Mouse (Mus musculus): ENCODE results near the gene Psma2. TPM values are rescaled to one million over a fixed set of nuclear protein-coding genes. Genes with fewer than 3 reads are reported as not detected.

Gene Psma2
- polyA plus RNA-seq, 1 experiment from 2014 or later, result 236 TPM

DNA sequence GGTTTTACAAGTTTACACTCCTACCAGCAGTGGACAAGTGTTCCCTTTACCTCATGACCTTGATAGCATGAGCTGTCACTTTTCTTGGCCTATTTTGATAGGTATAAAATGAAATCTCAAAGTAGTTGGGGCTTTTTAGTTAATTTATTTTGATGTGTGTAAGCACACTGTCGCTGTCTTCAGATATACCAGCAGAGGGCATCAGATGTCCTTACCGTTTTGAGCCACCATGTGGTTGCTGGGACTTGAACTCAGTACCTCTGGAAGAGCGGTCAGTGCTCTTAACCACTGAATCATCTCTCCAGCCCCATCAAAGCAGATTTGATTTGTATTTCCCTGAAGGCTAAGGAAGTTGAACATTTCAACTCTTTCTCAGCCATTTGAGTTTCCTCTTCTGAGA is 75.9 kb downstream of the Psma2 start:
- Histone ChIP-seq H3K27me3 (ENCODE audit: low read depth, poor library complexity, severe bottlenecking) (no peaks in the 10 kb centered on the region), H3K9me3 (replicated peaks) (no peaks in the 10 kb centered on the region), H3K27ac (no peak overlapping the region), H3K4me3 (no peak overlapping the region), H3K4me1 (no peaks in the 10 kb centered on the region), H3K36me3 (no peaks in the 10 kb centered on the region)
- WGBS, result 69% methylated on average over 3 of the region's 3 CpGs
- no peak for DNase-seq (ENCODE audit: low spot score)

DNA sequence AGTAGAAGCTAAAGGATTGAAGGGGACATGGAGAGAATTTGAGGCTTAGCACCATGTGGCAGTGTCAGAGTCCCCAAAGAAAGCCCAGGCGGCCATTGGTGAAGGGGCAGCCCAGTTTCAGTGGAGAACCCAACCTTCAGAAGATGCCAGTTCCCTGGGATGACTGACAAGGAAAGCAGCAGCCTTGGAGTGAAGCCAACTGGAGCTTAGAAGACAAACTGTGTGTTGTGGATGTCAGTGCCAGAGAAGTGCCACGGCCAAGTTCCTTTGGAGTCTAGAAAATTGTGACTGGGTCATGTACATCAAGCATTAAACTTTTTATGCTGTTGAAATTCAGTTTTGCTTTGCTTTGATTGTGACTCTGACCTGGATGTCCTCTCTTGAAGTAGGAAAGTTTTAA is 103.8 kb downstream of the Psma2 start:
- H3K27ac ChIP-seq, result no peak overlapping the region

DNA sequence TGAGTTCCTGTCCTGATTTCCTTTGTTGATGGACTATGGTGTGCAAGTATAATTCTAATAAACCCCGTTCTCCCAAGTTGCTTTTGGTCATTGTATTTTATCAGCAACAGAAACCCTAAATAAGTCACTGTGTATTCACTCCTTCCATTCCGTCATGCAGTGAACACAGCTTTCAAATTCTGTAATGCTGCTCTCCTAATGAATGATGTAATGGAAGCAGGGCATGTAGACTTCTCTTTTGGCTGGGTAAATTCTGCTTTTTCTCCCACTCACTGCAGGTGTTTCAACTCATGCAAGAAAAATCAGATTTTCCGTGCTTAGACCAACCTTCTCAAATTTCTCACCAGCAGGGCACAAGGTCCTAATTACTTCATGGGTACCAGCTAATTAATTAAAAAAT is 104.7 kb downstream of the Psma2 start:
- no peaks in the 10 kb centered on the region for H3K4me1 ChIP-seq
- no peak for DNase-seq (ENCODE audit: low spot score)
- WGBS, result 83% methylated on average over 3 of the region's 3 CpGs
- no peaks in the 10 kb centered on the region for H3K9me3 ChIP-seq (replicated peaks)
- no peaks in the 10 kb centered on the region for H3K36me3 ChIP-seq
- H3K4me3 ChIP-seq, result no peak overlapping the region
- no peak overlapping the region for H3K27ac ChIP-seq
- H3K27me3 ChIP-seq (ENCODE audit: low read depth, poor library complexity, severe bottlenecking), result no peaks in the 10 kb centered on the region

More for the DNA sequence above, 103.8 kb downstream of the Psma2 start:
- Histone ChIP-seq H3K4me1 (no peaks in the 10 kb centered on the region), H3K4me3 (no peak overlapping the region), H3K9me3 (replicated peaks) (no peaks in the 10 kb centered on the region), H3K27me3 (ENCODE audit: low read depth, poor library complexity, severe bottlenecking) (no peaks in the 10 kb centered on the region), H3K36me3 (no peaks in the 10 kb centered on the region)
- WGBS, result 80% methylated on average over 2 of the region's 2 CpGs
- DNase-seq (ENCODE audit: low spot score), result no peak

Other genes starting within 250 kb of the Psma2 start
- 0.09 and 0.15 TPM in 2 replicates for gene Hecw1, start 90.0 kb upstream of the Psma2 start, polyA plus RNA-seq (2016; fragmentation: Nextera tagmentation; extraction: Ambion mirVana)
- 113 and 114 TPM in 2 replicates for gene Mrpl32, start 75 bp upstream of the Psma2 start, polyA plus RNA-seq (2016; fragmentation: Nextera tagmentation; extraction: Ambion mirVana)
- 35.5 and 37.7 TPM in 2 replicates for gene AW209491, start 16.9 kb downstream of the Psma2 start, polyA plus RNA-seq (2016; fragmentation: Nextera tagmentation; extraction: Ambion mirVana)

All from limb, embryonic 10.5 days (tissue).